Mouse (Mus musculus) frontal cortex, adult (tissue): Measurements from ENCODE around the gene Draxin.
"Not testable (repeated sequence)": the region's sequence is repeated elsewhere in the genome, so short reads cannot be mapped to it uniquely, and the experiment has no call there.

Source experiments
- ATAC-seq: cut with Nextera tagmentation; 2 replicates; pipeline ENCODE4 v1.9.2; 2017; ENCODE audit warnings: mild to moderate bottlenecking, moderate library complexity, mixed read lengths; ENCODE audit not compliant: low TSS enrichment

Draxin gene

GRCm38 (mm10) chr4:148151267-148152168, 21.0 kb upstream of the Draxin start, which contains the start of gene Fbxo6:
Fbxo6 (minus strand) TSS chr4:148152140.
- peak; percentile 90 for ATAC-seq

GRCm38 (mm10) chr4:148150953-148151266, 20.4 kb upstream of the Draxin start:
- no peak for ATAC-seq

DNA sequence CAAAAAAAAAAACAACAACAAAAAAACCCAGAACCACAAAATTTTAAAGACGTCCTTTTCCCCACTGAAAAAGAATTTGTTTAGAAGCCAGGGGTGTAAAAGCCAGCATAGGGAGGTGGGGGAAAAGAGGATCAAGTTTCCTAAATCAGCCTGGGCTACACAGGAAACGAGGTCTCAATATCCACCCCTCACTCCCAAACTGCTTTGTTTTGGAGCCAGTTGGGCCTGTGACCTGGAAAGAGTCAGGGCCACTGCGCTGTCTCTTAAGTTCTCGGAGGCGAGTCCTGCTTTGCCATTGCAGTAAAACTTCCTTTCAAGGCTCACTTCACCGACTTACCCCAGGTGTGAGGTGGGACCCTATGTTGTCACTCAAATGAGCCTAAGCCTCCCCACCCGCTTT, 19.7 kb upstream of the Draxin start:
- no peak for ATAC-seq

DNA sequence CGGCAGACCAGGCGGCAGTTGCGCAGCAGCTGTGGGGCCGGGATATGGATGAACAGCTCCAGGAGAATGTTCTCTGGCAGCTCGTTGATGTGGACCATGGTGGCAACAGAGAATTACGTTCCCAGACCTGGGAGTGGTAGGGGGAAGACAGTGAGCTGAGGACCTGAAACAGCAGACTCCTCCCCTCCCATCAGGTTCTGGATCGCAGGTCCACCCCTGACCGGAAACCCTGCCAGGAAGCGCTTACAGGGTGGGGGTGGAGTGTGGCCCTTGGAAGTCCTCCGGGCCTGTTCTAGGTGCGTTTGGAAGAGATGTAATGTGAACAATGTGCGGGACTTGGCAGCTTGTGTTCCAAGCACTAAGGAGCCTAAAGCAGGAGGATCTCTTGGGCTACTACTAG, 19.0 kb upstream of the Draxin start:
- ATAC-seq, result no peak

- no peak for ATAC-seq
Observed at GRCm38 (mm10) chr4:148147714-148148113, 17.2 kb upstream of the Draxin start.

GRCm38 (mm10) chr4:148143721-148144120, 13.2 kb upstream of the Draxin start:
- ATAC-seq, result no peak

GRCm38 (mm10) chr4:148140098-148141011, 9.9 kb upstream of the Draxin start:
- ATAC-seq, result peak; percentile 91

- ATAC-seq, result peak; percentile 10; the same call in 1 of the 2 replicates
Observed at GRCm38 (mm10) chr4:148139767-148140097, 9.2 kb upstream of the Draxin start.

DNA sequence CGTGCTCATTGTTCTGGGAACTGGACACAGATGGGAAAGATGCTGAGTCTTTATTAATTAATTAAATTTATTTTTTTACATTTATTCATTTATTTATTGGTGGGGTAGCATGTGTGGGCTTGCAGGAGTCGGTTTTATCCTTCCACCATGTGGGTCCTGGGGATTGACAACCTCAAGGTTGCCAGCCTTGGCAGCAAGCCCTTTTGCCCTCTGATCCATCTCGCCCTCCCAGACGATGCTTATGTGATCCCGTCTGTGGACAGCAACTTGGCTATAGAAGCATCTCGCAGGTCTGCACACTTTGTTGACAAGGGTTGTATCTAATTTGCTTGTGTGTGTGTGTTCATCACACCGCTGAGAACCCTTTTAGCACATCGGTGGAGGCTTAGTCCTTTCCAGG, 7.0 kb upstream of the Draxin start:
- no peak for ATAC-seq

- ATAC-seq, result no peak
Observed at GRCm38 (mm10) chr4:148134988-148135387, 4.5 kb upstream of the Draxin start.

- no peak for ATAC-seq
Observed at GRCm38 (mm10) chr4:148131497-148132081, 1.1 kb upstream of the Draxin start.

DNA sequence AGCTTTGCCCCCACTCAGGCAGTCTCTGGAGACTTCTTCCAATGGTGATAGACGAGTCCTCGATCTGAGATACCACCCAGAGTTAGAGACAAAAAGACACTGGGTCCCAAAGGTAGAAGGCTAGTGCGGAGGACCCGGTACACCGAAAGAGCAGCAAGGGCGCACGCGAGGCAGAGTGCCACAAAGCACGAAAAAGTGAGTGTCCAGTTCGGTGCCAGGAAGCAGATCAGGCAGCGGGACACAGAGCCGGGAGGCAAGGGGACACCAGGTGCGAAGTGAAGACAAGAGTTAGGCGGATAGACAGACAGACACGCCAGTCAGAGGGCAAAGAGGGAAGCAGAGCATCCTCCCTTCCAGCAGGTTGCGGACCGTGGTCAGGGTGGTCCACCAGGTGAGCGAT, 365 bp downstream of the Draxin start, which contains the start of gene Mad2l2:
Gene Mad2l2 (plus strand): TSS at position 252 of the 400 bp plus-strand sequence.
- ATAC-seq, result no peak

- ATAC-seq, result no peak
Observed at GRCm38 (mm10) chr4:148128672-148129071, 1.8 kb downstream of the Draxin start.

GRCm38 (mm10) chr4:148128241-148128640, 2.3 kb downstream of the Draxin start:
- no peak for ATAC-seq

DNA sequence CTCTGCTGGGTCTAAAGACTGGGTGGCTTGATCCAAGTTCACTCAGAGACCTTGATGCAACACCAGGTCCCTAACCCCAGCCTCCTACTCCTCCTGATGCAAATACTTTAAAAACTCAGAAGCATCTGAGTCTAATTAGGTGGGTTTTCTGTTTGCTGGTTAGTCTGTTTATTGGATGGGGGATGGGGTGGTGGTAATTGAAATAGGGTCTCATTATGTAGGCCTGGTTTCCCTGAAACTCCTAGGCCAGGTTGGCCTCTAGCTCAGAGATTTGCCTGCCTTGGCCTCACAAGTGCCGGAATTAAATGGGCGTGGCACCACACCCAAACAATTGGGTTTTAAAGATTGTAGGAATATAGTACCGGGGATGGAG, 7.8 kb downstream of the Draxin start:
- ATAC-seq, result no peak

GRCm38 (mm10) chr4:148121982-148122693, 8.4 kb downstream of the Draxin start:
- ATAC-seq, result no peak

- no peak for ATAC-seq
Observed at GRCm38 (mm10) chr4:148121362-148121761, 9.1 kb downstream of the Draxin start.

GRCm38 (mm10) chr4:148120555-148120954, 9.9 kb downstream of the Draxin start:
- ATAC-seq, result no peak

GRCm38 (mm10) chr4:148119578-148119977, 10.9 kb downstream of the Draxin start:
- not testable (repeated sequence) for ATAC-seq

- ATAC-seq, result no peak
Observed at GRCm38 (mm10) chr4:148117392-148117791, 13.1 kb downstream of the Draxin start.

DNA sequence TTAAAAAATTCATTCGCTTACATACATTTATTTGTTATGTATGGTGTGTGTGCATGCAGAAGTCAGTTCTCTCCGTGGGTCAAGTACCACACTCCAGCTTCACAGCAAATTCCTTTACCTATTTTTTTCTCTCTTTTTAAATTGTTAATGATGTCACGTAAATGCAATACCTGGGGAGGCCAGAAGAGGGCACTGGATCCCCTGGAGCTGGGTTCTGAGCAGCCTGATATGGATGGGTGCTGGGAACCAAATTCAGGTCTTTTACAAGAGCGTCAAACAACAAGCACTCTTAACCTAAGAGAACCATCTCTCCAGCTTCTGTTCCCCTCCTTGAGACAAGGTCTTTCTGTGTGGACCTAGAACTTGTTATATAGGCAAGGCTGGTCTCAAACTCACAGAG, 13.8 kb downstream of the Draxin start:
- no peak for ATAC-seq

GRCm38 (mm10) chr4:148115467-148115866, 15.0 kb downstream of the Draxin start:
- peak; percentile 23; the same call in 1 of the 2 replicates for ATAC-seq
